Mouse (Mus musculus): ENCODE results near the gene Klrg1. TPM values are rescaled to one million over a fixed set of nuclear protein-coding genes. Genes with fewer than 3 reads are reported as not detected.

Gene Klrg1
- total RNA-seq, 2 experiments from 2014 or later, result not detected

Other genes starting within 250 kb of the Klrg1 start
- gene M6pr, start 25.8 kb upstream of the Klrg1 start, total RNA-seq (2014; fragmentation: Nextera tagmentation), result 209 and 230 TPM in 2 replicates
- 490 and 513 TPM in 2 replicates for gene M6pr, start 25.8 kb upstream of the Klrg1 start, total RNA-seq (2017)
- gene Phc1, start 57.7 kb upstream of the Klrg1 start, total RNA-seq (2014; fragmentation: Nextera tagmentation), result 6.9 and 11.8 TPM in 2 replicates
- 3.5 and 4.5 TPM in 2 replicates for gene Phc1, start 57.7 kb upstream of the Klrg1 start, total RNA-seq (2017)
- gene Rimklb, start 215.9 kb upstream of the Klrg1 start, total RNA-seq (2014; fragmentation: Nextera tagmentation), result not detected in 2 replicates
- gene Rimklb, start 215.9 kb upstream of the Klrg1 start, total RNA-seq (2017), result not detected in 2 replicates
- not detected in 2 replicates for gene Mfap5, start 223.0 kb upstream of the Klrg1 start, total RNA-seq (2014; fragmentation: Nextera tagmentation)
- gene Mfap5, start 223.0 kb upstream of the Klrg1 start, total RNA-seq (2017), result not detected in 2 replicates

Measured in granulocyte monocyte progenitor cell, adult 5-6 weeks (primary cell).